Mouse (Mus musculus) erythroblast, adult 5-6 weeks (primary cell): Measurements from ENCODE around the gene Sptan1. TPM values are rescaled to one million over a fixed set of nuclear protein-coding genes. Genes with fewer than 3 reads are reported as not detected.

Experiments
- ATAC-seq: replicated peaks from 2 replicates; pipeline ENCODE4 v1.8.0; 2016; ENCODE audit warnings: moderate number of reproducible peaks, mild to moderate bottlenecking, moderate TSS enrichment, inconsistent platforms; ENCODE audit not compliant: poor library complexity, low FRiP score, severe bottlenecking
- total RNA-seq, 2 experiments: library from RNA; stranded (forward) in 1 of 2; stranded (reverse) in 1 of 2; fragments of 150-400 nt in 1 of 2; fragments of 200-764, 138-1000 nt in 1 of 2; gene quantifications; 2 replicates each; pipeline versions ENCODE4 v1.2.3 to v1.2.4; 2015 to 2017; ENCODE audit warnings: low replicate concordance in 2 of 2

Gene Sptan1
- total RNA-seq, 2 experiments from 2014 or later: 16.5 to 18.1 TPM

- ATAC-seq: no peak
Observed at GRCm38 (mm10) chr2:30056736-30057135, 91.4 kb downstream of the Sptan1 start.

GRCm38 (mm10) chr2:30057223-30057904, 92.0 kb downstream of the Sptan1 start, which contains the start of gene Set:
Set (plus strand) TSS chr2:30057378.
- ATAC-seq: peak; percentile 67

GRCm38 (mm10) chr2:30058418-30058817, 93.1 kb downstream of the Sptan1 start:
- no peak for ATAC-seq

GRCm38 (mm10) chr2:30061215-30062166, 96.1 kb downstream of the Sptan1 start:
- no peak for ATAC-seq

GRCm38 (mm10) chr2:30062249-30063093, 97.1 kb downstream of the Sptan1 start:
- peak; percentile 53 for ATAC-seq

GRCm38 (mm10) chr2:30063235-30063634, 97.9 kb downstream of the Sptan1 start:
- peak; percentile 17; the same call in 1 of the 2 replicates for ATAC-seq

- no peak for ATAC-seq
Observed at GRCm38 (mm10) chr2:30063791-30064190, 98.4 kb downstream of the Sptan1 start.

- ATAC-seq: no peak
Observed at GRCm38 (mm10) chr2:30064298-30064697, 98.9 kb downstream of the Sptan1 start.

GRCm38 (mm10) chr2:30066046-30066901, 100.9 kb downstream of the Sptan1 start:
- ATAC-seq: peak; percentile 81

- ATAC-seq: 0 out of 2 replicates have a peak, but pooled peaks have one; percentile 4
Observed at GRCm38 (mm10) chr2:30067031-30067888, 101.9 kb downstream of the Sptan1 start.

- no peak for ATAC-seq
Observed at GRCm38 (mm10) chr2:30067962-30068361, 102.6 kb downstream of the Sptan1 start.

- ATAC-seq: no peak
Observed at GRCm38 (mm10) chr2:30072875-30073274, 107.5 kb downstream of the Sptan1 start.

- no peak for ATAC-seq
Observed at GRCm38 (mm10) chr2:30073285-30073684, 107.9 kb downstream of the Sptan1 start.

GRCm38 (mm10) chr2:30075625-30076024, 110.3 kb downstream of the Sptan1 start:
- ATAC-seq: no peak

- no peak for ATAC-seq
Observed at GRCm38 (mm10) chr2:30076439-30076838, 111.1 kb downstream of the Sptan1 start.

GRCm38 (mm10) chr2:30076959-30077358, 111.6 kb downstream of the Sptan1 start:
- no peak for ATAC-seq

- ATAC-seq: peak; percentile 85
Observed at GRCm38 (mm10) chr2:30077502-30078348, 112.4 kb downstream of the Sptan1 start, which contains the start of gene Pkn3. Pkn3 (plus strand) TSS chr2:30077684.
